Mouse (Mus musculus): ENCODE results near the gene Npcd. TPM values are rescaled to one million over a fixed set of nuclear protein-coding genes. Genes with fewer than 3 reads are reported as not detected.
"Not testable (repeated sequence)": the region's sequence is repeated elsewhere in the genome, so short reads cannot be mapped to it uniquely, and the experiment has no call there.

Npcd gene
- polyA plus RNA-seq, 2 experiments = 0.99 to 1.7 TPM

DNA sequence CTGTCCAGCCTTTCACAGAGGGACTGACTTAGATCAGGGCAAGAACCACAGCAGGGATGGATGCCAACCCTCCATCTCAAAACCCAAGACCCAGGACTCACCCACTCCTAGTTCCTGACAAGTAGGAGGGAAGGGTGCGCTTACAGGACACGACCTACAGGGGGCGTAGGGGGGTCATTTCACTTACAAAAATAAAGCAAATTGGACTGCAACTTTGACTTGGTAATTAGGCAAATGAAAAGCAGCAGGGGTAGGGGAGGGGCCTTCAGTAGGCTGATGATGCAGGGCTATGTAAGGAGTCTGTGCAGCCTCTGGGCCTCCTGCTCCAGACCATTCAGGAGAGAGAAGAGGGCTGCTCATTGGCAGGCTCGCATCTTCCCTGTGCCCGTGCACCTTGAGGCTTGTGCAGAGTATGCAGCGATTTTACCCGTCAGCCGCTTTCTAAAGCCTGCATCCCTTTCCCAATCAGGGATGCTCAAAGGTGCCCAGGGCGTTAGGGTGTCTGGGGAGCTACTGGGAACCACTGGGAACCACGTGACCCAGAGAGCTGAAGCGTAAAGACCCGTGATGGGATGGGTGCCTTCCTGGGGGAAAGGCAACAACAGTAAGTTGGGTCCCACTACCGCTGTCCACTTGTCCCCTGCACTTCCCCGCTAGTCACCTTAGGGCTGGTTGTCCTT is 8.8 kb downstream of the Npcd start:
- no peak overlapping the region for H3K27ac ChIP-seq (replicated peaks; ENCODE audit: low read depth, low read length)
- 63% methylated on average over 14 of the region's 14 CpGs for WGBS
- peaks cover 7% of the 10 kb centered on the region; the same call in 1 of the 2 replicates for H3K4me1 ChIP-seq (ENCODE audit: control insufficient read depth, insufficient read depth, low read length)
- TF ChIP-seq POLR2A (IDR thresholded peaks at IDR 0.05; ENCODE audit: borderline replicate concordance, extremely low read depth, insufficient read depth, insufficient read length) = no peak
- no peak overlapping the region; the same call in 1 of the 2 replicates for H3K9ac ChIP-seq (ENCODE audit: low read depth, low read length, severe bottlenecking)
- peaks cover 65% of the 10 kb centered on the region for H3K36me3 ChIP-seq (ENCODE audit: control insufficient read depth, insufficient read depth, low read length)
- ATAC-seq (ENCODE audit: low FRiP score, low read depth) (no peak), DNase-seq (ENCODE audit: low spot score) (no peak)
- no peaks in the 10 kb centered on the region for H3K27me3 ChIP-seq (ENCODE audit: control insufficient read depth, insufficient read depth, low read length)
- no peak overlapping the region for H3K4me2 ChIP-seq (replicated peaks; ENCODE audit: low read depth, low read length, severe bottlenecking)
- H3K4me3 ChIP-seq (replicated peaks; ENCODE audit: low read length) = no peak overlapping the region
- H3K9me3 ChIP-seq (ENCODE audit: control insufficient read depth, low read length) = no peaks in the 10 kb centered on the region

GRCm38 (mm10) chr15:79823588-79824280 is 10.3 kb downstream of the Npcd start:
- peak; percentile 23 for DNase-seq (ENCODE audit: low spot score)
- H3K4me3 ChIP-seq (replicated peaks; ENCODE audit: low read length) = no peak overlapping the region
- TF ChIP-seq POLR2A (IDR thresholded peaks at IDR 0.05; ENCODE audit: borderline replicate concordance, extremely low read depth, insufficient read depth, insufficient read length) = no peak
- no peak overlapping the region for H3K27ac ChIP-seq (replicated peaks; ENCODE audit: low read depth, low read length)
- peaks cover 56% of the 10 kb centered on the region for H3K36me3 ChIP-seq (ENCODE audit: control insufficient read depth, insufficient read depth, low read length)
- H3K27me3 ChIP-seq (ENCODE audit: control insufficient read depth, insufficient read depth, low read length) = no peaks in the 10 kb centered on the region
- H3K4me2 ChIP-seq (replicated peaks; ENCODE audit: low read depth, low read length, severe bottlenecking) = no peak overlapping the region
- H3K9ac ChIP-seq (ENCODE audit: low read depth, low read length, severe bottlenecking) = no peak overlapping the region
- peaks cover 7% of the 10 kb centered on the region; the same call in 1 of the 2 replicates for H3K4me1 ChIP-seq (ENCODE audit: control insufficient read depth, insufficient read depth, low read length)
- no peaks in the 10 kb centered on the region for H3K9me3 ChIP-seq (ENCODE audit: control insufficient read depth, low read length)
- WGBS = 70% methylated on average over 19 of the region's 19 CpGs
- ATAC-seq (ENCODE audit: low FRiP score, low read depth) = no peak

DNA sequence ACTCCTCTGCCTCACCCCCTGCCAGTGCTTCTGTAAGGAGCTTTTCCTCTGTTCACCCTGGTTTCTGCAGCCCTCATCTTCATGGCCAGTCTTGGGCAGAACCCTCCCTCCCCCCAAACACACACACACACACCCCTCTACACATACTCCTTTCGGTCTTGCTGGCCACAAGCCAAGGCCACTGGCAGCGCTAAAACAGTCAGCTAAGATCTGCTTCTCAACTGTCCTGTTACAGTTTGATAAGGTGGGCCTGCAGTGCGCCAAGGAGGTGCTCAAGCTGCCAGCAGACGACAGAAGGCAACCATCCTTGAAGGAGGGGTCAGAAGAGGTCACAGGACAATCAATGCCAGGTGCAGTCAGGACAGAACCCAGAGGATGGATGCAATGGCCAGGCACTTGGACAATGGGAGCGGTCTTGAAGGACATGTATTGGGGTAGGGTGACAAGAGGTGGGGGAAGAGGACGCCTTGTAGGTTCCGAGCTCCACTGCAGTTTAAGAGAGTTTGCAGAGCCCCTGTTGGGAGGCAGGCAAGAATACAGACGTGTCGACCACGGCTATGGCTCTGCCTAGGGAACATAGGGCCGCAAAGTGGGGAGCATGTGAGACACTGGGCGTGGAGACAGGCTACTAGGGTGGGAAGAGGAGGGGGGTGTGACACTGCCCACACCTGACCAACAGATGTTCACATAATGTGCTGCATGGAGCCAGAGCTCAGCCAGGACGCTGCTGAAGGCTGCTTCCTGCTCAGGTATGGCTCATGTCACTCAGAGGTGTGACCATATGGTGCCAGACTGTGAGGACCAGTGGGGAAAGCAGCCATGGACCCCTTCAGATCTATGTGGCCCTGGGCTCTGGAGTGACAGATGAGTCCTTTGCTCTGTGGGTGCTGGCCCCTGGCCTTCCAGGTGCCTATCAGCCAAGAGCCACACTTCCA is 11.5 kb downstream of the Npcd start:
- Histone ChIP-seq H3K4me3 (replicated peaks; ENCODE audit: low read length) (no peak overlapping the region), H3K36me3 (ENCODE audit: control insufficient read depth, insufficient read depth, low read length) (peaks cover 44% of the 10 kb centered on the region), H3K4me2 (replicated peaks; ENCODE audit: low read depth, low read length, severe bottlenecking) (no peak overlapping the region), H3K4me1 (ENCODE audit: control insufficient read depth, insufficient read depth, low read length) (peaks cover 4% of the 10 kb centered on the region; the same call in 1 of the 2 replicates), H3K9me3 (ENCODE audit: control insufficient read depth, low read length) (no peaks in the 10 kb centered on the region), H3K9ac (ENCODE audit: low read depth, low read length, severe bottlenecking) (no peak overlapping the region), H3K27ac (replicated peaks; ENCODE audit: low read depth, low read length) (no peak overlapping the region), H3K27me3 (ENCODE audit: control insufficient read depth, insufficient read depth, low read length) (no peaks in the 10 kb centered on the region)
- DNase-seq (ENCODE audit: low spot score) (no peak), ATAC-seq (ENCODE audit: low FRiP score, low read depth) (no peak)
- no peak for TF ChIP-seq POLR2A (IDR thresholded peaks at IDR 0.05; ENCODE audit: borderline replicate concordance, extremely low read depth, insufficient read depth, insufficient read length)
- WGBS = 51% methylated on average over 13 of the region's 13 CpGs

GRCm38 (mm10) chr15:79818325-79818724 is 15.7 kb downstream of the Npcd start:
- no peak overlapping the region for H3K4me2 ChIP-seq (replicated peaks; ENCODE audit: low read depth, low read length, severe bottlenecking)
- no peak overlapping the region for H3K9ac ChIP-seq (ENCODE audit: low read depth, low read length, severe bottlenecking)
- WGBS = 89% methylated on average over 4 of the region's 4 CpGs
- no peaks in the 10 kb centered on the region for H3K4me1 ChIP-seq (ENCODE audit: control insufficient read depth, insufficient read depth, low read length)
- TF ChIP-seq POLR2A (IDR thresholded peaks at IDR 0.05; ENCODE audit: borderline replicate concordance, extremely low read depth, insufficient read depth, insufficient read length) = no peak
- peaks cover 8% of the 10 kb centered on the region for H3K36me3 ChIP-seq (ENCODE audit: control insufficient read depth, insufficient read depth, low read length)
- DNase-seq (ENCODE audit: low spot score) = no peak
- no peaks in the 10 kb centered on the region for H3K27me3 ChIP-seq (ENCODE audit: control insufficient read depth, insufficient read depth, low read length)
- no peaks in the 10 kb centered on the region for H3K9me3 ChIP-seq (ENCODE audit: control insufficient read depth, low read length)
- ATAC-seq (ENCODE audit: low FRiP score, low read depth) = no peak
- no peak overlapping the region for H3K27ac ChIP-seq (replicated peaks; ENCODE audit: low read depth, low read length)
- H3K4me3 ChIP-seq (replicated peaks; ENCODE audit: low read length) = no peak overlapping the region

DNA sequence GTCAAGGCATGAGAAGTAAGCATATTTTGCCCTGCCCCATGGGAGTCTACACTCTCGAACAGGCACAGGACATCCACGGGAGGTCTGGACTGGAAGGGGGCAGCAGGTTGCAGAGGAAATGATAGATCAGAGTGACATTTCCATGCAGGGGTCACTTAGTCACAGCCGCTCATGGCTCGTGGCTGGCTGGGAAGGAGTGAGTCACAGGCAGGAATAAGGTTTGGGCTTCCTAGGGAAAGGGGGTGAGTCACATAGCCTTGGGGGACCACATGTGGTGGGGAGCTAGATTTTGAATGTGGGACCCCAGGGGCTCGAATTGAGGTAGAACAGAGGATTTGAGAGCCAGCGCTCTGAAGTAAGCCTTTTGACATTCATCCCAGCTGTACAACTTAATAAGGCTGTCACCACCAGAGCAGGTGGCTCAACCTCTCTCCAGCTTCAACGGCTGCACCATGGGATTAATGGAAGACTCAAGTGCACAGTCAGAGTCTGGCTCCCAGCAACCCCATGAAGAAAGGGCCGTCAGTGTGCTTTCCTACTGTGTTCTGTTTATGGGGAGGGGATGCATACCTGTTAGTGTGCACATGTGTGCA is 20.3 kb downstream of the Npcd start:
- Histone ChIP-seq H3K4me2 (replicated peaks; ENCODE audit: low read depth, low read length, severe bottlenecking) (no peak overlapping the region), H3K9ac (ENCODE audit: low read depth, low read length, severe bottlenecking) (no peak overlapping the region), H3K9me3 (ENCODE audit: control insufficient read depth, low read length) (no peaks in the 10 kb centered on the region)

DNA sequence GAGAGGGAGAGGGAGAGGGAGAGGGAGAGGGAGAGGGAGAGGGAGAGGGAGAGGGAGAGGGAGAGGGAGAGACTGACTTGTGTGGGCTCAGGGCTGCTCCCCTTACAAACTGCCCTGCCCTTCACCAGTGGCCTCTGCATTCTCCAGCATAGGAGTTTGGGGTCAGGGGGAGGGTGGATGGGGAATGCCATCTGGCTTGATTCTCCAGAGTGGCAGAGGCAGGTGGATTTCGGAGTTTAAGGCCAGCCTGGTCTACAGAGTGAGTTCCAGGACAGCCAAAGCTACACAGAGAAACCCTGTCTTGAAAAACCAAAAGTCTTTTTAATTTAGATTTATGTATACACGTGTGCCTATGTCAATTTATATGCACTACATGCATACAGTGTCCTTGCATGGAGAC is 21.2 kb downstream of the Npcd start:
- not testable (repeated sequence) for H3K36me3 ChIP-seq (ENCODE audit: control insufficient read depth, insufficient read depth, low read length); H3K4me3 ChIP-seq (replicated peaks; ENCODE audit: low read length); H3K4me1 ChIP-seq (ENCODE audit: control insufficient read depth, insufficient read depth, low read length); H3K27me3 ChIP-seq (ENCODE audit: control insufficient read depth, insufficient read depth, low read length); ATAC-seq (ENCODE audit: low FRiP score, low read depth); H3K9ac ChIP-seq (ENCODE audit: low read depth, low read length, severe bottlenecking); H3K9me3 ChIP-seq (ENCODE audit: control insufficient read depth, low read length); H3K27ac ChIP-seq (replicated peaks; ENCODE audit: low read depth, low read length); H3K4me2 ChIP-seq (replicated peaks; ENCODE audit: low read depth, low read length, severe bottlenecking); DNase-seq (ENCODE audit: low spot score)
- WGBS = 50% methylated on average over 2 of the region's 2 CpGs

More for the DNA sequence above, 20.3 kb downstream of the Npcd start:
- Histone ChIP-seq H3K36me3 (ENCODE audit: control insufficient read depth, insufficient read depth, low read length) (no peaks in the 10 kb centered on the region), H3K27me3 (ENCODE audit: control insufficient read depth, insufficient read depth, low read length) (no peaks in the 10 kb centered on the region), H3K4me1 (ENCODE audit: control insufficient read depth, insufficient read depth, low read length) (no peaks in the 10 kb centered on the region), H3K27ac (replicated peaks; ENCODE audit: low read depth, low read length) (no peak overlapping the region), H3K4me3 (replicated peaks; ENCODE audit: low read length) (no peak overlapping the region)
- ATAC-seq (ENCODE audit: low FRiP score, low read depth) (no peak), DNase-seq (ENCODE audit: low spot score) (no peak)
- WGBS = 46% methylated on average over 8 of the region's 8 CpGs
- TF ChIP-seq POLR2A (IDR thresholded peaks at IDR 0.05; ENCODE audit: borderline replicate concordance, extremely low read depth, insufficient read depth, insufficient read length) = no peak
